Mouse (Mus musculus) liver, embryonic 13.5 days (tissue): ENCODE data around the gene Cln5. TPM values are rescaled to one million over a fixed set of nuclear protein-coding genes. Genes with fewer than 3 reads are reported as not detected.

Experiments used
- ATAC-seq: fragments of 200-750 bp; cut with Nextera tagmentation; 2 replicates; pipeline ENCODE4 v1.8.0; 2017; ENCODE audit warnings: low read depth, mild to moderate bottlenecking, moderate number of reproducible peaks, moderate library complexity
- DNase-seq: peaks from one replicate; pipeline ENCODE4 v3.0.0; 2022
- H3K27ac ChIP-seq: fragments of 300-500 bp; sonication (generic); 2 replicates; pipeline ENCODE4 v1.5.1; 2015; ENCODE audit warnings: moderate library complexity, mild to moderate bottlenecking, inconsistent platforms
- H3K27me3 ChIP-seq: fragments of 300-500 bp; sonication (generic); 2 replicates; pipeline ENCODE4 v1.6.1; 2015; ENCODE audit warnings: mild to moderate bottlenecking, inconsistent platforms
- H3K36me3 ChIP-seq: fragments of 300-500 bp; sonication (generic); 2 replicates; pipeline ENCODE4 v1.6.1; 2015; ENCODE audit warnings: mild to moderate bottlenecking, inconsistent platforms
- H3K4me1 ChIP-seq: fragments of 300-500 bp; sonication (generic); replicated peaks from 2 replicates; pipeline ENCODE4 v1.6.1; 2015; ENCODE audit warnings: inconsistent platforms
- H3K4me2 ChIP-seq: fragments of 300-500 bp; sonication (generic); 2 replicates; pipeline ENCODE4 v1.6.1; 2015; ENCODE audit warnings: inconsistent platforms, mild to moderate bottlenecking, moderate library complexity
- H3K4me3 ChIP-seq: fragments of 300-500 bp; sonication (generic); replicated peaks from 2 replicates; pipeline ENCODE4 v1.5.1; 2015; ENCODE audit warnings: mild to moderate bottlenecking, inconsistent platforms
- H3K9ac ChIP-seq: fragments of 300-500 bp; sonication (generic); 2 replicates; pipeline ENCODE4 v1.6.1; 2015; ENCODE audit warnings: mild to moderate bottlenecking, inconsistent platforms
- H3K9me3 ChIP-seq: fragments of 300-500 bp; sonication (generic); replicated peaks from 2 replicates; pipeline ENCODE4 v1.6.1; 2016; ENCODE audit warnings: inconsistent platforms
- WGBS: fragments of 180-500 bp; shearing (Covaris S2); methylation state at CpG from one replicate; pipeline ENCODE4 v1.1.7; 2015; ENCODE audit not compliant: insufficient replicate concordance; 5-methylcytosine and 5-hydroxymethylcytosine counted together
- polyA plus RNA-seq: library from polyadenylated mRNA; unstranded; fragments of >200 nt; fragmentation: Nextera tagmentation; extraction: Ambion mirVana; gene quantifications from 2 replicates; pipeline ENCODE4 v1.2.1, GENCODE M21; 2015

The Cln5 gene
- polyA plus RNA-seq, 1 experiment from 2014 or later = 20.9 TPM

GRCm38 (mm10) chr14:103098587-103099235 lies 28.7 kb downstream of the Cln5 start:
- H3K4me2 ChIP-seq = peak overlapping the region; percentile 72
- H3K4me3 ChIP-seq = peak overlapping the region; percentile 92
- H3K27me3 ChIP-seq = no peaks in the 10 kb centered on the region
- peaks cover 45% of the 10 kb centered on the region for H3K4me1 ChIP-seq
- no peaks in the 10 kb centered on the region for H3K9me3 ChIP-seq
- peaks cover 29% of the 10 kb centered on the region for H3K36me3 ChIP-seq
- under 1% methylated on average over 78 of the region's 86 CpGs for WGBS
- DNase-seq (peak; percentile 61), ATAC-seq (peak; percentile 83)
- peak overlapping the region; percentile 99 for H3K9ac ChIP-seq
- peak overlapping the region; percentile 99 for H3K27ac ChIP-seq

DNA sequence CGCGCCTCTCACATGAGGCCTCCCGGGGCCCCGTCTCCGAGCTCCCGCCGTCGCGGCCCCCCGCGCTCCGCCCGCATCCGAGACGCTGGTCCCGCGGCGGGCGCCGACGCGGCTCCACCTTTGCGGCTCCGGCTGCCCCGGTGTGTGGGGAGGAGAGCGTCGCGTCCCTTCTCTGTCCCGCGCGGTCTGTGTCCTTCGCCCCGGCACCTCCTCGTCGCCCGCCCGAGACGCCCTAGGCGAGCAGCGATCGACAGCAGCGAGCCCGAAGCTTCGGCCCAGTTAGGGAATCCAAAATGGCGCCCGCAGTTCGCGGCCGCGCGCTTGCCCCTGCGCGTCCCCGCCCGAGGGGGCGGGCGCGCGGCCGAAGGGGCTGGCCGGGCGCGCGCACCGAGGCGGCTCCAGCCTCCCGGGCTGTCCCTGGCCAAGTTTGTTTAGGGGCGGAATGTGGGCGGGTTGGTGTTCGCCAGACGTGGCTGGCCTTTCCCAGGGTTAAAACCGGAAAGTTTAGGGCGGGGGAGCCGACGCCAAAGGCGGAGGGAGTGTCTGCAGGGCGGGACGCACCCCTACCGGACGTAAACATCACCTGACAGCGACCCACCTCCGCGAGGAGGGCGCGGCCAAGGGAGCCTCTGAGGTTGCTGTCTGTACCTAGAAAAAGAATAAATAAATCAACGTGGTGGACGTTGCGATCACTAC lies 29.4 kb downstream of the Cln5 start, which contains the start of gene Fbxl3:
Fbxl3 (minus strand) TSS at position 329 of the 696 bp plus-strand sequence.
- H3K27me3 ChIP-seq = no peaks in the 10 kb centered on the region
- ATAC-seq (peak; percentile 91), DNase-seq (peak; percentile 87)
- H3K9ac ChIP-seq = peak within 1 kb of the TSS; percentile 99
- H3K27ac ChIP-seq = peak within 1 kb of the TSS; percentile 99
- H3K4me3 ChIP-seq = peak within 1 kb of the TSS; percentile 92
- H3K9me3 ChIP-seq = no peaks in the 10 kb centered on the region
- under 1% methylated on average over 88 of the region's 88 CpGs for WGBS
- H3K4me1 ChIP-seq = peaks cover 38% of the 10 kb centered on the region
- H3K36me3 ChIP-seq = peaks cover 22% of the 10 kb centered on the region
- peak within 1 kb of the TSS; percentile 72 for H3K4me2 ChIP-seq

DNA sequence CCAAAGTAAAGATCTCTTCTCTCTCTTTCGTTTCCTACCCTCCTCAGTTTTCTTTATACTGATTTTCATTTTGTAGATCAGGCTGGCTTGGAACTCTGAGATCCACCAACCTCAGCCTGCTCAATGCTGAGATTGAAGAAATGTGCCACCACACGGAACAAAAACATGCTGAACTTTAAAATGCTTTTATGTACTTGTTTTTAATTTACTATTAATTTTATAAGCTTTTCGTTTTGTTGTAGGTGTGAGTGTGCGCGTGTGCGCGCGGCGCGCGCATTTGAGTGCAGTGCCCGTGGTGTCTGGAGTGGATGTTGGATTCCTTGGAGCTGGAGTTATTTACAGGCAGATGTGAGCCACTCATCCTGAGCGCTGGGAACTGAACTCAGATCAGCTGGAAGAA lies 30.3 kb downstream of the Cln5 start:
- Histone ChIP-seq H3K27ac (peak overlapping the region; percentile 99; the same call in 1 of the 2 replicates), H3K9me3 (no peaks in the 10 kb centered on the region), H3K27me3 (no peaks in the 10 kb centered on the region), H3K9ac (no peak overlapping the region), H3K4me3 (no peak overlapping the region), H3K4me2 (peak overlapping the region; percentile 62), H3K36me3 (peaks cover 14% of the 10 kb centered on the region), H3K4me1 (peaks cover 31% of the 10 kb centered on the region)
- no peak for ATAC-seq
- no peak for DNase-seq
- WGBS = 83% methylated on average over 13 of the region's 13 CpGs

GRCm38 (mm10) chr14:103101171-103101570 lies 31.2 kb downstream of the Cln5 start:
- WGBS = 71% methylated on average over 3 of the region's 3 CpGs
- H3K27ac ChIP-seq = no peak overlapping the region
- no peak for ATAC-seq

GRCm38 (mm10) chr14:103102246-103102645 lies 32.2 kb downstream of the Cln5 start:
- 62% methylated on average over 6 of the region's 6 CpGs for WGBS
- Histone ChIP-seq H3K9me3 (no peaks in the 10 kb centered on the region), H3K9ac (no peak overlapping the region), H3K4me3 (no peak overlapping the region), H3K4me1 (peaks cover 15% of the 10 kb centered on the region), H3K27ac (no peak overlapping the region), H3K36me3 (no peaks in the 10 kb centered on the region), H3K27me3 (no peaks in the 10 kb centered on the region), H3K4me2 (no peak overlapping the region)
- DNase-seq = no peak
- no peak for ATAC-seq

More at GRCm38 (mm10) chr14:103101171-103101570, 31.2 kb downstream of the Cln5 start:
- no peaks in the 10 kb centered on the region for H3K27me3 ChIP-seq
- no peaks in the 10 kb centered on the region for H3K9me3 ChIP-seq
- H3K36me3 ChIP-seq = peaks cover 6% of the 10 kb centered on the region; the same call in 1 of the 2 replicates
- H3K9ac ChIP-seq = no peak overlapping the region
- H3K4me2 ChIP-seq = no peak overlapping the region
- no peak for DNase-seq
- peaks cover 24% of the 10 kb centered on the region for H3K4me1 ChIP-seq
- no peak overlapping the region for H3K4me3 ChIP-seq

GRCm38 (mm10) chr14:103102731-103103335 lies 32.8 kb downstream of the Cln5 start:
- Histone ChIP-seq H3K9ac (no peak overlapping the region), H3K36me3 (no peaks in the 10 kb centered on the region), H3K4me3 (no peak overlapping the region), H3K9me3 (no peaks in the 10 kb centered on the region), H3K27ac (no peak overlapping the region), H3K4me1 (peaks cover 11% of the 10 kb centered on the region), H3K4me2 (no peak overlapping the region), H3K27me3 (no peaks in the 10 kb centered on the region)
- DNase-seq (no peak), ATAC-seq (no peak)
- 60% methylated on average over 10 of the region's 10 CpGs for WGBS

GRCm38 (mm10) chr14:103106301-103106700 lies 36.3 kb downstream of the Cln5 start:
- no peaks in the 10 kb centered on the region for H3K4me1 ChIP-seq
- no peak for ATAC-seq
- H3K4me3 ChIP-seq = no peak overlapping the region
- H3K9me3 ChIP-seq = no peaks in the 10 kb centered on the region
- no peak overlapping the region for H3K4me2 ChIP-seq
- no peak overlapping the region for H3K27ac ChIP-seq
- 90% methylated on average over 2 of the region's 2 CpGs for WGBS
- no peak for DNase-seq
- H3K36me3 ChIP-seq = no peaks in the 10 kb centered on the region
- no peaks in the 10 kb centered on the region for H3K27me3 ChIP-seq
- H3K9ac ChIP-seq = no peak overlapping the region

DNA sequence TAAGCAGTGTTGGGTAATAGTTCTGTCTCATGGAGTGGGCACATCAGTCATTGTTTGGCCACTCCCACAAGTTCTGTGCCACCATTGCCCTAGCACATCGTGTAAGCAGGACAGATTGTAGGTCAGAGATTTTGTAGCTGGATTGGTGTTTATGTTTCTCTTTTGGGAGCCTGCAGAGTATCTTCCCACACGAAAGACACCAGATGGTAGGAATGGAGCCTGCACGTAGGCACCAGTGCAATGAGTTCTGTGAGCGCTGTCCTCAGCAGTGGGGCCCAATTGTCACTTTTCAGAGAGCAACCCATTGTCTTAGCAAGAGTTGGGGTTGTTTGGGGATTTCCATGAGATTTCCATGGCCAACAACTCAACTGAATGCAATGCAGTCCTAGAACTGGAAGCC lies 40.0 kb downstream of the Cln5 start:
- H3K9me3 ChIP-seq = no peaks in the 10 kb centered on the region
- H3K4me3 ChIP-seq = no peak overlapping the region
- H3K27me3 ChIP-seq = no peaks in the 10 kb centered on the region
- no peak overlapping the region for H3K9ac ChIP-seq
- peaks cover 12% of the 10 kb centered on the region for H3K36me3 ChIP-seq
- WGBS = 67% methylated on average over 4 of the region's 4 CpGs
- ATAC-seq = no peak
- no peak for DNase-seq
- no peak overlapping the region for H3K4me2 ChIP-seq
- no peaks in the 10 kb centered on the region for H3K4me1 ChIP-seq
- no peak overlapping the region for H3K27ac ChIP-seq

GRCm38 (mm10) chr14:103112606-103113363 lies 42.8 kb downstream of the Cln5 start:
- H3K4me2 ChIP-seq = no peak overlapping the region
- no peak for DNase-seq
- no peak overlapping the region for H3K27ac ChIP-seq
- ATAC-seq = no peak
- peaks cover 32% of the 10 kb centered on the region for H3K36me3 ChIP-seq
- no peaks in the 10 kb centered on the region for H3K4me1 ChIP-seq
- no peaks in the 10 kb centered on the region for H3K9me3 ChIP-seq
- 73% methylated on average over 3 of the region's 3 CpGs for WGBS
- no peak overlapping the region for H3K4me3 ChIP-seq
- H3K9ac ChIP-seq = no peak overlapping the region
- H3K27me3 ChIP-seq = no peaks in the 10 kb centered on the region

- Histone ChIP-seq H3K36me3 (peaks cover 48% of the 10 kb centered on the region), H3K4me1 (no peaks in the 10 kb centered on the region), H3K4me3 (no peak overlapping the region), H3K9me3 (no peaks in the 10 kb centered on the region), H3K27me3 (no peaks in the 10 kb centered on the region), H3K4me2 (no peak overlapping the region), H3K9ac (no peak overlapping the region), H3K27ac (no peak overlapping the region)
- ATAC-seq = peak; percentile 81
- no peak for DNase-seq
- 88% methylated on average over 3 of the region's 3 CpGs for WGBS
Measured at GRCm38 (mm10) chr14:103114994-103115670, 45.1 kb downstream of the Cln5 start.
